Mouse (Mus musculus) skeletal muscle tissue, adult 2 months (tissue): ENCODE data around the gene Slc25a53.
"Not testable (repeated sequence)": the region's sequence is repeated elsewhere in the genome, so short reads cannot be mapped to it uniquely, and the experiment has no call there.

Experiments used
- DNase-seq: peaks from one replicate; pipeline ENCODE4 v3.0.0-alpha.2; 2012; ENCODE audit warnings: low read depth, low spot score

The Slc25a53 gene

GRCm38 (mm10) chrX:136959688-136960087 is 78.4 kb downstream of the Slc25a53 start:
- no peak for DNase-seq

- not testable (repeated sequence) for DNase-seq
Measured at GRCm38 (mm10) chrX:136958300-136958699, 79.8 kb downstream of the Slc25a53 start.

GRCm38 (mm10) chrX:136957583-136958279 is 80.4 kb downstream of the Slc25a53 start:
- not testable (repeated sequence) for DNase-seq

- DNase-seq, result no peak
Measured at GRCm38 (mm10) chrX:136937985-136938384, 100.1 kb downstream of the Slc25a53 start.
